Mouse (Mus musculus) 416B (cell line): ENCODE measurements around the gene Spdye4b.

Experiments used
- DNase-seq: peaks from one replicate; pipeline ENCODE4 v3.0.0; 2011; ENCODE audit warnings: low read depth

Spdye4b gene

DNA sequence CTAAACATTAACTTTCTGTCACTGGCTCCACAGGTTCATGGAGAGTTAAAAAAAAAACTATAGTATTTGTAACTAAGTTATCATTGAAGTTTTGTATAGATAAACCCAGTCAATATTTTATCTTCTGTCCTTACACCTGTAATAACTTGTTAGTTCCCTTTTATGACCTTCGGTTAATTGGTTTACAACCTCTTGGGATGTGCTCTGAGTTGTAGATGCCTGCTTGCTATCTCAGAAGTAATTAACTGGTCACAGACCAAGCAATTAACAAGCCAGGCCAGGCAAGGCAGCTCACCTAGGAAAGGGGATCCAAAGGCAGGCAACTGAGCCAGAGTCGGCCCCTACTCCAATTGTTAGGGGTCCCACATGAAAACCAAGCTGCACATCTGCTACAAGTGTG lies 33.0 kb downstream of the Spdye4b start:
- DNase-seq, result no peak

- no peak for DNase-seq
Observed at GRCm38 (mm10) chr5:143220996-143221395, 40.2 kb downstream of the Spdye4b start.

DNA sequence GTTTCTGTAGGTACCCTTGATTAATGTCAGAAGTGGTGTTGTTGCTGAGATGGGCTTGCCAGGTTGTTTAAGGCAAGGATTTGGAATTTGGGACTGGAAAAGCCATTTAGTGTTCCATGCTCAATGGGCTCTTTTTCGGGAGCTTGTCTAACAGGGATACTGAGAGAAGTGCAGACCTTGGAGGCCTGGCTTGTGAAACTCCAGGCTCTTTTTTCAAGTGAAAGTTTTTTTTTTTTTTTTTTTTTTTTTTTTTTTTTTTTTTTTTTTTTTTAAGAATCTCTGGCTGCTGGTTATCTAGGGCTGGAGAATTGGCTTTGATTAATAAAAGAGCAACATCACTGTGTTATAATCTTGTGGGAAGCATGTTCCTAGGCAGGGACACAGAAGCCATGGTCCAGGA lies 41.5 kb downstream of the Spdye4b start:
- no peak for DNase-seq

- DNase-seq, result no peak
Observed at GRCm38 (mm10) chr5:143226790-143227189, 46.0 kb downstream of the Spdye4b start, which contains the start of gene Spdye4a. Gene Spdye4a (minus strand): TSS chr5:143226890.

DNA sequence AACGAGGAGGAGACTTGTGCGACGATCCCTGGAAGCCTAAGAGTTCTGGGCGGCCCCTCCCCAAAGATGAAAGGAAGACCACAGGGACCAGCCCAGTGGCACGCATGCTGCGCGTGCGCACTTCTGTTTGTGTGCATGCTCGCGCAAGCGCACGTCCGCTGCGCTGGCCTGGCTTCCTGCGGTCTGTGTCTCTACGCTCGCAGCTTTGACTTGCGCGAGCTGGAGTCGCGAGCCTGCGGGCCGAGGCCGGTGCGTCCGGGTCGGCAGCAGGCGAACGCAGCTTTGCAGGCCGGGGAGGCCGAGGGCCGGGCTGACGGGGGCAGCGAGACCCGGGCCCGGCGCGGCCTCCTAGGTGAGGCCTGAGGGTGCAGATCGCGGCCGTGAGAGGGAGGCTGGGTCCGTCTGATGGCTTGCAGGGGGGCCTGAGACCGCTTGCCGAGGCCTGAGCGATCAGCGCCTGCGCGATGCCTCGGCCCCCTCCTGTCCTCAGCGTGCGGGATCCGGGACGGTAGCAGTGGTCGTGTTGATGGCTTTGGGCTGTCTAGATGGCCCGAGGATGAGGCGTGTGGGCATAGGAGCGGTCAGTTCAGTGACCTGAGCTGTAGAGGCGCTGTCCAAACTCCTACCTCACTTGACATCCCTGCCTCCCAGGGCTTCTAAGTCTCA lies 54.3 kb downstream of the Spdye4b start, which contains the start of gene Zfp12:
Zfp12 (plus strand) TSS at position 136 of the 666 bp plus-strand sequence.
- DNase-seq, result peak; percentile 96

GRCm38 (mm10) chr5:143236036-143236435 lies 55.2 kb downstream of the Spdye4b start:
- DNase-seq, result no peak

DNA sequence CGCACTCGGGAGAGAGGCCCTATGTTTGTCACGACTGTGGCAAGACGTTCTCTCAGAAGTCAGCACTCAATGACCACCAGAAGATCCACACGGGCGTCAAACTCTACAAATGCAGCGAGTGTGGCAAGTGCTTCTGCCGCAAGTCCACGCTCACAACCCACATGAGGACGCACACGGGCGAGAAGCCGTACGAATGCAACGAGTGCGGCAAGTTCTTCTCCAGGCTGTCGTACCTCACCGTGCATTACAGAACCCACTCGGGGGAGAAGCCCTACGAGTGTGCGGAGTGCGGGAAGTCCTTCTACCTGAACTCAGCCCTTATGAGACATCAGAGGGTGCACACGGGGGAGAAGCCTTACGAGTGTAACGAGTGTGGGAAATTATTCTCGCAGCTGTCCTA lies 64.1 kb downstream of the Spdye4b start:
- DNase-seq, result no peak

DNA sequence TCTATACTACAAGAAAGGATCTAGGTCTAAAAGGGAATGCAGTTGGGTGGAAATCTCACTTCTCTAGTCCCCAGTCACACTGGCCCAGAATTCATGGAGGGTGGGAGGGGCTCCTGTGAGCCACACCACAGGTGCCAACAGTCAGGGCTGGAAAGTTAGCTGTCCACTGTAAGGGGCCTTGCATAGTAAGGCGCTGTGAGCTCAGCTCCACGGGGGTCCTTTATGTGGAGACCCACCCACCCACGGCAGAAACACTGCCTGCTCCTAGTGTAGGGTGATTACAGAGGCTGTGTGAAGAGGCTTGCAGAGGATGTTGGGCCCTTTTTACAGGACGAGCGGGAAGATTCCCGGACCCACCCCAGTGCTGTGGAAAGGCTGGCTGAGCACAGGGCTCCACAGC lies 71.2 kb downstream of the Spdye4b start:
- no peak for DNase-seq

GRCm38 (mm10) chr5:143252791-143253185 lies 72.0 kb downstream of the Spdye4b start:
- DNase-seq, result no peak

- DNase-seq, result no peak
Observed at GRCm38 (mm10) chr5:143253186-143253880, 72.5 kb downstream of the Spdye4b start.

- DNase-seq, result no peak
Observed at GRCm38 (mm10) chr5:143253881-143254486, 73.2 kb downstream of the Spdye4b start.
